9 mouse cellular contexts compared by ENCODE assay signal in genomic region chr10:124349300-124349699, GRCm38 (mm10).
DNase-seq lines count a peak whose midpoint lies in the region; ATAC-seq and TF ChIP-seq lines count a peak whose summit lies in the region.
"Had no signal": no experiment of that assay in that cellular context is flagged by ENCODE, and none has a peak within 500 bp of the region (broad histone marks: within the 10 kb centered on the region; RNA-seq: fewer than 3 reads in every experiment).

No protein-coding gene starts in this region.

- H3K4me1 ChIP-seq in intestine, embryonic 14.5 days (replicated peaks; ENCODE audit: control insufficient read depth, insufficient read depth, low read length), result no peaks in the 10 kb centered on the region
- no peaks in the 10 kb centered on the region for H3K4me1 ChIP-seq in intestine, postnatal 0 days (replicated peaks; ENCODE audit: control insufficient read depth, insufficient read depth, low read length)
- H3K4me1 ChIP-seq in heart, embryonic 15.5 days (replicated peaks), result no peaks in the 10 kb centered on the region

- H3K4me3 ChIP-seq in intestine, embryonic 14.5 days (ENCODE audit: low read depth, low read length), result no peak overlapping the region
- no peak overlapping the region for H3K4me3 ChIP-seq in intestine, postnatal 0 days (ENCODE audit: low read depth, low read length)
- no peak overlapping the region for H3K4me3 ChIP-seq in heart, embryonic 15.5 days

- H3K27ac ChIP-seq in intestine, embryonic 14.5 days (ENCODE audit: low read depth), result no peak overlapping the region
- no peak overlapping the region for H3K27ac ChIP-seq in intestine, postnatal 0 days (ENCODE audit: low read depth, low read length)
- H3K27ac ChIP-seq in heart, embryonic 15.5 days, result no peak overlapping the region; the same call in 1 of the 2 replicates
- H3K27ac ChIP-seq: macrophage had no signal

- no peaks in the 10 kb centered on the region for H3K36me3 ChIP-seq in intestine, embryonic 14.5 days (ENCODE audit: control insufficient read depth, insufficient read depth, low read length)
- no peaks in the 10 kb centered on the region for H3K36me3 ChIP-seq in intestine, postnatal 0 days (ENCODE audit: control insufficient read depth, insufficient read depth)
- no peaks in the 10 kb centered on the region for H3K36me3 ChIP-seq in heart, embryonic 15.5 days

- H3K9me3 ChIP-seq in intestine, embryonic 14.5 days (ENCODE audit: control insufficient read depth, low read length), result no peaks in the 10 kb centered on the region
- H3K9me3 ChIP-seq in intestine, postnatal 0 days (ENCODE audit: control insufficient read depth), result no peaks in the 10 kb centered on the region
- no peaks in the 10 kb centered on the region for H3K9me3 ChIP-seq in heart, embryonic 15.5 days (replicated peaks)

- ATAC-seq in intestine, embryonic 14.5 days (replicated peaks; ENCODE audit: low FRiP score, low TSS enrichment, low read depth), result peak; percentile 80
- no peak for ATAC-seq in intestine, postnatal 0 days
- peak; percentile 62; the same call in 1 of the 2 replicates for ATAC-seq in heart, embryonic 15.5 days (replicated peaks; ENCODE audit: insufficient number of reproducible peaks, insufficient read depth, low FRiP score, low read depth)

- H3K27me3 ChIP-seq in intestine, embryonic 14.5 days (replicated peaks; ENCODE audit: control insufficient read depth, insufficient read depth, low read length), result no peaks in the 10 kb centered on the region
- no peaks in the 10 kb centered on the region for H3K27me3 ChIP-seq in intestine, postnatal 0 days (replicated peaks; ENCODE audit: control insufficient read depth, insufficient read depth, low read length)
- no peaks in the 10 kb centered on the region for H3K27me3 ChIP-seq in heart, embryonic 15.5 days

- no peak overlapping the region for H3K9ac ChIP-seq in intestine, embryonic 14.5 days (ENCODE audit: low read length)
- no peak overlapping the region for H3K9ac ChIP-seq in intestine, postnatal 0 days (ENCODE audit: low read depth, low read length)
- H3K9ac ChIP-seq in heart, embryonic 15.5 days, result no peak overlapping the region

- WGBS in intestine, embryonic 14.5 days, result 11% methylated on average over 2 of the region's 2 CpGs
- 45% methylated on average over 2 of the region's 2 CpGs for WGBS in intestine, postnatal 0 days
- WGBS in heart, embryonic 15.5 days, result 17% methylated on average over 2 of the region's 2 CpGs

- TF ChIP-seq CTCF in intestine, postnatal 0 days (IDR thresholded peaks at IDR 0.05; ENCODE audit: low read depth), result no peak

- H3K4me2 ChIP-seq in intestine, embryonic 14.5 days (ENCODE audit: low read length), result no peak overlapping the region
- no peak overlapping the region for H3K4me2 ChIP-seq in intestine, postnatal 0 days (replicated peaks; ENCODE audit: low read depth)
- H3K4me2 ChIP-seq in heart, embryonic 15.5 days, result no peak overlapping the region

- peak; percentile 63 for DNase-seq in intestine, embryonic 14.5 days (ENCODE audit: low spot score)
- peak; percentile 13 for DNase-seq in 3134 (ENCODE audit: extremely low read depth, insufficient read length, low spot score)
- DNase-seq in adrenal gland, postnatal 10 days, result peak; percentile 66
- DNase-seq in skeletal muscle tissue, adult 2 months (ENCODE audit: low read depth, low spot score), result peak; percentile 52
- DNase-seq in thymus, postnatal 10 days (ENCODE audit: low spot score in 2 of 2), result no peak
- DNase-seq in right cerebral cortex, adult 18-20 months, result no peak

Comparison
In these comparisons a context has a peak if more than half of its experiments do, and no peak if none do; other contexts are left out.
1. DNase-seq: peak in intestine, embryonic 14.5 days (single experiment), 3134 (single experiment), adrenal gland, postnatal 10 days (single experiment) and skeletal muscle tissue, adult 2 months (single experiment); none in thymus, postnatal 10 days (0 of 2) and right cerebral cortex, adult 18-20 months (single experiment).